Mouse (Mus musculus): ENCODE measurements at regions not wholly inside any gene's neighbourhood (a gene's known extent, or its start where the extent isn't known, plus 50 kb on each side); places are given as distances from the start of the nearest gene placed in this dataset.

DNA sequence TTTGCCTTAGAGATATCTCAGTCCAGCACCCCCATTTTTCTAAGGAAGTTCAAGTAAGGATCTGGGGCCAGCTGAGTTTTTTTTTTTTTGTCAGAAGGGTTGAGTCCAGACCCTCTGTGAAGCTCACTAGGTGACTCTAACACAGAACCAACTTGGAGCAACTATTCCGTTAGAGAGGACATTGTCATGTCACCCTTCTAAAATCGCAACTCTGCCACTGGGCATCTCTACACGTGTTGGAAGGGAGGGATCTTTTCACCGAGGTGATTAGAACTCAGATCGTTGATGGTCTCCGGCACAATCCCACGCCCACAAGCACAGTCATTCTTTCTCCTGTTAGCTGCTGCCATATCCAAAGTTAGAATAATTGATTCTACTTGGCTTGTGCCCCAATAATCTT lies 108.5 kb upstream of the Hs3st3a1 start:
- no peak for TF ChIP-seq CTCF (conservative IDR thresholded peaks at IDR 0.05 in 1 of 2, IDR thresholded peaks at IDR 0.05 in 1 of 2; ENCODE audit: low read depth in 2 of 2, low read length in 2 of 2)
- TF ChIP-seq NRF1 (IDR thresholded peaks at IDR 0.05; ENCODE audit: low read depth, low read length) = no peak
- TF ChIP-seq POLR2A (IDR thresholded peaks at IDR 0.05; ENCODE audit: low read depth, low read length) = no peak
- no peak for TF ChIP-seq MXI1 (IDR thresholded peaks at IDR 0.05; ENCODE audit: low read depth, low read length)
- TF ChIP-seq KAT2A (IDR thresholded peaks at IDR 0.05; ENCODE audit: insufficient replicate concordance, low read length) = no peak
- no peak for TF ChIP-seq TCF12 (IDR thresholded peaks at IDR 0.05; ENCODE audit: low read depth, low read length)
- no peak for TF ChIP-seq RCOR1 (conservative IDR thresholded peaks at IDR 0.05; ENCODE audit: low read depth, low read length)

All from CH12.LX (cell line).